Mouse (Mus musculus) hindbrain, embryonic 12.5 days (tissue): ENCODE data around the gene Gm136. TPM values are rescaled to one million over a fixed set of nuclear protein-coding genes. Genes with fewer than 3 reads are reported as not detected.

Experiments used
- ATAC-seq: fragments of 200-750 bp; cut with Nextera tagmentation; 2 replicates; pipeline ENCODE4 v1.8.0; 2017; ENCODE audit warnings: moderate TSS enrichment; ENCODE audit not compliant: low FRiP score
- H3K27ac ChIP-seq: fragments of 300-500 bp; sonication (generic); 2 replicates; pipeline ENCODE4 v1.5.1; 2016; ENCODE audit warnings: mild to moderate bottlenecking
- H3K27me3 ChIP-seq: fragments of 300-500 bp; sonication (generic); 2 replicates; pipeline ENCODE4 v1.6.1; 2016; ENCODE audit warnings: mild to moderate bottlenecking
- H3K36me3 ChIP-seq: fragments of 300-500 bp; sonication (generic); 2 replicates; pipeline ENCODE4 v1.6.1; 2016; ENCODE audit warnings: mild to moderate bottlenecking
- H3K4me1 ChIP-seq: fragments of 300-500 bp; sonication (generic); 2 replicates; pipeline ENCODE4 v1.6.1; 2016
- H3K4me2 ChIP-seq: fragments of 300-500 bp; sonication (generic); replicated peaks from 2 replicates; pipeline ENCODE4 v1.6.1; 2016; ENCODE audit warnings: mild to moderate bottlenecking
- H3K4me3 ChIP-seq: fragments of 300-500 bp; sonication (generic); 2 replicates; pipeline ENCODE4 v1.5.1; 2016; ENCODE audit warnings: mild to moderate bottlenecking
- H3K9ac ChIP-seq: fragments of 300-500 bp; sonication (generic); 2 replicates; pipeline ENCODE4 v1.6.1; 2016; ENCODE audit warnings: mild to moderate bottlenecking, moderate library complexity
- H3K9me3 ChIP-seq: fragments of 300-500 bp; sonication (generic); replicated peaks from 2 replicates; pipeline ENCODE4 v1.6.1; 2016; ENCODE audit warnings: mild to moderate bottlenecking
- WGBS: fragments of 180-500 bp; shearing (Covaris S2); methylation state at CpG from one replicate; pipeline ENCODE4 v1.1.7; 2016; 5-methylcytosine and 5-hydroxymethylcytosine counted together
- polyA plus RNA-seq: library from polyadenylated mRNA; unstranded; fragments of >200 nt; fragmentation: Nextera tagmentation; extraction: Ambion mirVana; gene quantifications from 2 replicates; pipeline ENCODE4 v1.2.1, GENCODE M21; 2016

The Gm136 gene
- polyA plus RNA-seq, 1 experiment from 2014 or later: not detected

DNA sequence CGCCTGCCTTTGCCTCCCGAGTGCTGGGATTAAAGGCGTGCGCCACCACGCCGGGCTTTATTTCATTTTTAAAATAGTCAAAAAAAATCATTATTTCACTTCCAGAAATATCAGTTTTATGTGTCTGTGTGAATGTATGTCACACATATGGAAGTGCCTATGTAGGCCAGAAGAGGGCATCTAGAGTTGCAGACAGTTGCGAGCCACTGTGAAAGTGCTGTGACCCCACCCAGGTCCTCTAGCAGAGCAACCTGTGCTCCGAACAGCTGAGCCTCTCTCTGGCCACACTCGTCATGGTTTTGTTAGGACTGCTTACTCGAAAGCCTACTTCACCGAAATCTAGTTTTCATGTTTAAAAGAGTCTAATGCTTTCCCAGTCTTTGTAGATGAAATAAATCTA lies 53.8 kb downstream of the Gm136 start:
- H3K36me3 ChIP-seq: no peaks in the 10 kb centered on the region
- H3K4me1 ChIP-seq: no peaks in the 10 kb centered on the region
- no peaks in the 10 kb centered on the region for H3K27me3 ChIP-seq
- no peak overlapping the region for H3K27ac ChIP-seq
- 96% methylated on average over 11 of the region's 11 CpGs for WGBS
- no peaks in the 10 kb centered on the region for H3K9me3 ChIP-seq
- no peak overlapping the region for H3K9ac ChIP-seq
- no peak overlapping the region for H3K4me2 ChIP-seq
- ATAC-seq: no peak
- H3K4me3 ChIP-seq: no peak overlapping the region

DNA sequence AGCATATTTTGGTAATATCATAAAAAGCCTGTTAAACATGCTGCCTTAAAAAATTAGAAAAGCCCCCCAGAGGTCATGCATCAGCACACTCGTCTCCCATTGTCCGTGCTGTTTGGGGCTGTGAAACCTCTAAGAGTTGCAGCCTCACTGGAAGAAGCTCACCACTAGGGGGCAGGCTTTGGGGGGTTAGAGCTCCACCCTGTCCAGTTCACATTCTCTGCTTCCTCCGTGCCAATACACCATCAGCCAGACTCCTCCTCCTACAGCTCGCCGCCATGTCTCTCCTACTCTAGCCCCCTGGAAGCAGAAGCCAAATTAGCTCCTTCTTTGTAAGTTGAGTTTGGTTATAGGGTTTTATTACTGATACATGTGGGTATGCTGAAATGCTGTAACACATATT lies 54.5 kb downstream of the Gm136 start:
- Histone ChIP-seq H3K9me3 (no peaks in the 10 kb centered on the region), H3K27ac (no peak overlapping the region), H3K27me3 (no peaks in the 10 kb centered on the region), H3K36me3 (no peaks in the 10 kb centered on the region), H3K4me3 (no peak overlapping the region), H3K9ac (no peak overlapping the region), H3K4me2 (no peak overlapping the region), H3K4me1 (no peaks in the 10 kb centered on the region)
- ATAC-seq: no peak
- WGBS: 54% methylated on average over 5 of the region's 5 CpGs

Other genes starting within 250 kb of the Gm136 start
- gene Akirin2, start 205.3 kb downstream of the Gm136 start, polyA plus RNA-seq: 139 and 147 TPM in 2 replicates
- 104 and 113 TPM in 2 replicates for gene Orc3, start 141.3 kb downstream of the Gm136 start, polyA plus RNA-seq
- gene Rars2, start 141.3 kb downstream of the Gm136 start, polyA plus RNA-seq: 72.2 and 72.7 TPM in 2 replicates
- gene Slc35a1, start 68.8 kb downstream of the Gm136 start, polyA plus RNA-seq: 53.9 and 54.1 TPM in 2 replicates
- 5.2 and 5.3 TPM in 2 replicates for gene Cfap206, start 26.1 kb downstream of the Gm136 start, polyA plus RNA-seq
- 43.2 and 48.0 TPM in 2 replicates for gene Smim8, start 22.2 kb upstream of the Gm136 start, polyA plus RNA-seq
- gene Zfp292, start 126.7 kb upstream of the Gm136 start, polyA plus RNA-seq: 39.2 and 43.0 TPM in 2 replicates
- 0.56 and 1.1 TPM in 2 replicates for gene Cga, start 137.5 kb upstream of the Gm136 start, polyA plus RNA-seq